Mouse (Mus musculus): Measurements from ENCODE around the gene Fcgrt.
"Not testable (repeated sequence)": the region's sequence is repeated elsewhere in the genome, so short reads cannot be mapped to it uniquely, and the experiment has no call there.

Gene Fcgrt

DNA sequence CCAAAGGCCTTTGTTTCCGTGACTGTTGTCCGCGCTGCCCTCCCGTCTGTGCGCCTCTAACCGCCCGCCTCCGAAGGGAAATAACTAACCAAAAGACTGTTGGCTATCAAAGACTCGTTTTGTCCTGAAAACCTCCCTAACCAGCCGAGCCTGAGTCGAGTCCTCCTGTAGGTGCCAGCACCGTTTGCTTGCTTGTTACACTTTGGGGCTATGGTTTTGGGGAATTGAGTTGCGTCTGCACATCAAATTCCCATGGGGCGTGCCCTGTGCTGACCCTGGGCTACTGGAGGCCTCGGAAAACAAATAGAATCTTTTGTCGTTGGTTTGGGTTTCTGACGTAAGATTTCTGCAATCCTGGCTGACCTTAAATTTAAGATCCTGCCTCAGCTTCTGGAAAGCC lies 25.7 kb upstream of the Fcgrt start:
- no peak for DNase-seq

GRCm38 (mm10) chr7:45128624-45129246 lies 25.1 kb upstream of the Fcgrt start, which contains the start of gene Rpl13a:
Gene Rpl13a (minus strand): TSS chr7:45128761.
- peak; percentile 100 for DNase-seq

DNA sequence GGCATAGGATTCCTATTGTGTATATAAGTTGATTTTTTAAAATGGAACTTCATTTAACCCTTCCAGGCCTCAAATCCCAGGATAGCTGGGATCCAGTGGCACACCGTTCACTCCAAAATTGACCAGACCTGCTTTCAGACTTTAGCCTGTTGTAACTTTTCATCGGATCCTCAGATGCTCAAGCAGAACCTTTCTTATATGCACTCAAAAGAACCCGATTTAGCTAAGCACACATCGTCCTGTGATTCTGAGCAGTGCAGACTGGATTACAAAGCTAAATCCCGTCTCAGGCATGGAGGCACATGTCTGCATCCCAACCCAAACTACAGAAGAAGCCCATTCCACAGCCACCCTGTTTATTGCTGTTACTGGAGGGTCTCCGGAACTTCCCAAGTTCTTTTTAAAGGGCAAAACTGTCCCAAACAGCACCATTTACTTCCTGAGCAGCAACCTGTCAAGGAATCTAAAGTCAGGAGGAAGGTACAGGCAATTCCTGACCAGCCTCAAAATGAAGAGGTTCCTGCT lies 24.1 kb upstream of the Fcgrt start:
- no peak for DNase-seq

DNA sequence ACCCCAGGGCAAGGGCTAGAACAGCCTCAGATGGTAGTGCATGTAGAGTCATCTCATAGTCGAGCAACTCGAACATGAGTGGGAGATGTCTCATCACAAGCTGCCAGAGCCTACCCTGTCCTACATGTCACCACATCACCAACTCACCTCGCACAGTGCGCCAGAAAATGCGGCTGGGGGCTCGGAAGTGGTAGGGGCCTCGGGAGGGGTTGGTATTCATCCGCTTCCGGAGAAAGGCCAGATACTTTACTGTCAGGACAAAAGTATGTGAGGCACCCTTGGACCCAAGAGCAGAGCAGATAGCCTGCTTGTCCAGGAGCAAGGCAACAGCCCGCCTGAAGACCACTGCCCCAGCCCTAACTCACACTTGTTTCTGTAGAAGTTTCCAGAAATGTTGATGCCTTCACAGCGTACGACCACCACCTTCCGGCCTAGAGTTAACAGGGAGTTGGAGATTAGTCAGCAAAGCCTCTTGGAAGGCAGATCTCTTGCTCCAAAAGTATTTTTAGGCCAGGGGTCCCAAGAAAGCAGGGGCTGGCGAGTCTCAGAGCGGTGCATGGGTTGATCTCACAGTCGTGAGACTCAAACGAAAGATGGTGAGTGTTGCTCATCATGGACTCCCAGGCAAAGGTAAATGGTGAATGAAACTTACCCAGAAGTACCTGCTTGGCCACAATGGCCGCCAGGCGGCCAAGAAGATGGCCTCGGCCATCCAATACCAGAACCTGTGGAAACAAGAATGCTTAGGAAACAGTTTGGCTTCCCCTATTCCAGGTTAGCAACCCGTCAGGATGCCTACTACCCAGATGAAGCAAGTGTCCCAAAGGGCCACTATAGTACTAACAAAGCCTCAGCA lies 23.4 kb upstream of the Fcgrt start:
- DNase-seq, result no peak

DNA sequence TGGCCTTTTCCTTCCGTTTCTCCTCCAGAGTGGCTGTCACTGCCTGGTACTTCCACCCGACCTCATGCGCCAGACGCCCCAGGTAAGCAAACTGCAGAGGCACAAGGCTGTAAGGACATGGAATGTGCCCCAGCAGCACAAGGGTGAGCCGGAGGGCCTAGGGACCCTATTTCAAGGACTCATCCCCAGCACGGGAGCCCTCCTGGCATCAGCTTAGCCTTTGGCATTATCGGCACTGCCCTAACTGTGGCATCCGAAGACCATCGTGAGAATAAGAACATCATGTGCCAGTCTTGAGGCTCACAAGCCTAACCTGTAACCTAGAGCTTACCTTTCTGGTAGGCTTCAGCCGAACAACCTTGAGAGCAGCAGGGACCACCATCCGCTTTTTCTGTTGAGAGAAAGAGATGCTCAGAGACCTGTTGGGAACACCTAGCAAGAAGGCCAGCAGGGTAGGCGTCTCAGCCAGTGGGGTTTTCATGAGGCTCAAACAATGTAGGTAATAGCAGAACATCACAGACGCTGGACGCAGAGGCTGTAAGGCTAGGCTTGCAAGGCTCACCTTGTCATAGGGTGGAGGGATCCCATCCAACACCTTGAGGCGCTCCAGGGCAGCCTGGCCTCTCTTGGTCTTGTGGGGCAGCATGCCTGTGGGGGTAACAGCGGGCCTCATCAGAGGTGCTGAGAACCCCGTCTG lies 22.6 kb upstream of the Fcgrt start:
- no peak for DNase-seq

DNA sequence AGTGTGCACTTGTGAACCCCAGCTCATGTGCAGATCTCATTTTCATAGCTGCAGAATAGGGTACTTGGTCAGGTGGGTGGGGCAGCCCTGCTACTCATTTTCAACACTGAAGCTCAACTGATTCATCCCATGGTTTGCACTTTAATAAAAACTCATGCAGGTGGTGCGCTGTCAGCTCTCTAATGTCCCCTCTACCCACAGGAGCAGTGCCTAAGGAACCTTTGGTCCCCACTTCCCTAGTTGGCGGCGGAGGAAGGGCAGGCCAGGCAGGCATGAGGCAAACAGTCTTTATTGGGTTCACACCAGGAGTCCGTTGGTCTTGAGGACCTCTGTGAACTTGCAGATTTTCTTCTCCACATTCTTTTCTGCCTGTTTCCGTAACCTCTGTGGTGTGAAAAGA lies 22.0 kb upstream of the Fcgrt start:
- DNase-seq, result not testable (repeated sequence)

DNA sequence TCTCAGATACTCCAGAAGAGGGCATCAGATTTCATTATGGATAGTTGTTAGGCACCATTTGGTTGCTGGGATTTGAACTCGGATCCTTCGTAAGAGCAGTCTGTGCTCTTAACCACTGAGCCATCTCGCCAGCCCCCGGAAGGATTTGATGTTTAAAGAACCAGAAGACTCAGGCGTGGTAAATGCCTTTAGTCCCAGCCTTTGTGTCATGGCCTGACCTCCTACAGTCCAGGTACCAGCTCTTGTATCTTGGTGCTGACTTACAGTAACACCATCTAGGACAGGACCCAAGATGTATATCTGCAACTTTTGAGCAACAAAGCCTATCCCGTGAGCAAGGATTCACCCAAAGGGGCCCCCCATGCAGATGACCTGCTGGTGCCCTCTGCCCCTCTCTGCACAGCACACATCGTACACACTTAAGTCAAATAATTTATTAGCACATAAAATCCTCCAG lies 21.5 kb upstream of the Fcgrt start:
- DNase-seq, result no peak

DNA sequence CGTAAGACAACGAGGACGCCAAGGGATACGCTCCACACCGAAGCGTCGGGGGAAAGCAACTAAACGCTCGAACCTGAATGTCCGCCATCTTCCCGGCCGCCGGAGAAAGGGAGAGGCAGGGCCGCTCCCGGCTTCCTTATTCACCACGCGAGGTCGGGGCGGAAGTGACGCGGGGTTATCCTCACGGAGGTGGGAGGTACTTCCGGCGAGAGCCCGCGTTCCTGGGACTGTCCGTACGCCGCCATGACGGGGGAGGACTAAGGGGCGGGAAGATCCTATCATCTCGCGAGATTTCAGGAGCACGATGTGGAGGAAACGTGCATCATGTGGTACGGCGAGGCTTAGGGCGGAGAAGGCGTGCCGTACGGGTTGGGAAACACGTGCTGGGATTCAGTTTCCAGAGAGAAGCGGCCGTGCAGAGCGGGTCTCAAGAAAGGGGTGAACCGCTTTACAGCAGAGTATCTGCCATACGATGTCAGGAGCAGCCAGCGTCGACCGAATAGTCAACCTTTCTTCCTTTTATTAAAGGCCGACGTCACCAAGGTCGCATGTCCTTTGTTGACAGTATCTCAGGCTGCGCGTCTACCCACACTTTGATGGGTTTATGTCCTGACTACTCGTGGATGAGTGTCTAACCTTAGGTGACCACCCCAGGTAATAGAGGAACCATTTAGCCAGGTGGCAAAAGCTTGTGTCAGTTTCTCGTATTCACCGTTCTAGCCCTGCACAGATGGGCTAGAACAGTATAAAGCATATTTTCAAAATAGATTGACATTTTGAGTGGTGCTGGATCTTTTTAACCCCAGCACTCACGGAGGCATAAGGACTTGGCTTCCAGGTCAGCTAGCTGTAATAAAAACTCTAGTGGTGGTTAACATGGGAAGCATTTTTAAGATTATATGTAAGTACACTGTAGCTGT lies 20.8 kb upstream of the Fcgrt start, which contains the start of gene Rps11:
Gene Rps11 (minus strand): TSS at position 216 of the 920 bp plus-strand sequence.
- DNase-seq, result peak; percentile 99

DNA sequence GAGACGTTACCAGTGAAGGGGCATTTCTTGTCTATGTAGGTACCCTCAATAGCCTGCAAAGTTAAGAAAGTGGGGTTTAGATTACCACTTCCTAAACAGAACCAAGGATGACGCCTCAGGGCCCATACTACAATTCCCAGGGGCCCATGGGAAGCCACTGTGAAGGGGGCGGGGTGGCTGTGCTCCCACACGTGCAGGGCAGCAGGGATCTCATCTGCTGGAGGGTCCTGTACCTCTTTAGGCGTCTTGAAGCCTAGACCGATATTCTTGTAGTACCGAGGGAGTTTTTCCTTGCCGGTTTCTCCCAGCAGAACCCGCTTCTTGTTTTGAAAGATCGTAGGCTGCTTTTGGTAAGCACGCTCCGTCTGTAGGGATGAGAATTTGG lies 19.5 kb upstream of the Fcgrt start:
- DNase-seq, result no peak

DNA sequence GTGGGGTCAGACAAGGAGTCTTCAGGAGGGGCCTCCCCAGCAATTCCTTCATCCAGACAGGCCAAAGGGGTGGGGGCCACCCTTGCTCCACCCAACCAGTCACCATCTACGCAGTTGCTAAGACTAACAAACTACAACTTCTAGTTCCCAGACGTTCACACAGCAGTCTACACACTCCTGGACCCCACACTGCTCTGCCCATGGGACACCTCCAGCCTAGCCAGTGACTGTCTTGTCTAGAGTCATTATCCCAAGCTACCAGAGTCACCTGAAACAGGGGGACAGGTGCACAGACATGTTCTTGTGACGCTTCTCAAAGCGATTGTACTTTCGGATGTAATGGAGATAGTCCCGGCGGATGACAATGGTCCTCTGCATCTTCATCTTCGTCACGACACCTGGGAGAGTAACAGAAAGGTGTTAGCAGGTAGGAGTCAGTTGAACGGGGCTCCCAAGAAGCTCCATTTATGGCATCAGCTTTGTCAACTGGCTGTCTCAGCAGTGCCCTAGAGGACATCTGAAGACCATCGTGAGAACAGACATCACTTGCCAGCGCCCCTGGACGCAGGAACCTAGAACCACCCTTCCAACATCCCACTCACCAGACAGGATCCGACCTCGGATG lies 19.0 kb upstream of the Fcgrt start:
- no peak for DNase-seq

GRCm38 (mm10) chr7:45121966-45122365 lies 18.3 kb upstream of the Fcgrt start:
- no peak for DNase-seq

GRCm38 (mm10) chr7:45121404-45121803 lies 17.8 kb upstream of the Fcgrt start:
- DNase-seq, result no peak

DNA sequence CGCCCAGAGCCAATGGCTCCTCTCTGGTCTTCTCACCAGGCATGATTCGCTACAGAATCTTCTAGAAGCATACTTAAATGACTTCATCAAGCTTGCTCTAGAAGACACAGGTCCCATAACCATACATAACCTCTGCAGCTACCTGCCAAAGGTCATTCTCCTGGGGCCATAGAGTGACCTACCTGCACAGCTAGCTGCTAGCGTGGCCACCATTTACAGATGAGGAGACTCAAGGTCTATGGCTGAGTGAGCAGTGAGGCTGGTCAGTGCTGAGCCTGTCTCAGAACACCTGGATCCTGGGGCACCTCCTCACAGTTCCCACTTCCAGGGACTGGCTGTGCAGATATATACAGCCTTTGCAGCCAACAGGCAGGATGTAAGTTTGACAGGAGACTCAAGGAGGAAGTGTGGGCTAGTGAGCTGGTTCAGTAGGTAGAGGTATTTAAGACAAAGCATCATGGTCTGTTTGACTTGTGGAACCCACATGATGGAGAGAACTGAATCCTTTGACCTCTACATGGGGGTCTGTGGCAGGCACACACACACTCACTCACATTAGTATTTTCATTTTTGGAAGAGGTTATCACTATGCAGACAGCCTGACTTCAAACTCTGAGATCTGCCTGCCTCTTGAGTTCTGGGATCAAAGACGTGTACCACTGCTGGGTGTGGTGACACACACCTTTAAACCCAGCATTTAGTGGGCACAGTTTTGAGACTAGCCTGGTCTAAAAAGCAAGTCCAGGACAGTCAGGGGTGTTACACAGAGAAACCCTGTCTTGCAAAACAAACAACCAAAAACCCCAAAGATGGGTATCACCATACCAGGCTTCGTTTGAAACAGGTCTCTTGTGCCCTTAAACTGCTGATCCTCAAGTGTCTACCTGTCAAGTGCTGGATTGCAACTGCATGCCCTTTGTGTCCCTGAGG lies 16.4 kb upstream of the Fcgrt start:
- no peak for DNase-seq

GRCm38 (mm10) chr7:45118336-45118735 lies 14.7 kb upstream of the Fcgrt start:
- DNase-seq, result no peak

GRCm38 (mm10) chr7:45117566-45117965 lies 13.9 kb upstream of the Fcgrt start:
- DNase-seq, result no peak

- DNase-seq, result no peak
Measured at GRCm38 (mm10) chr7:45113476-45113875, 9.8 kb upstream of the Fcgrt start.

GRCm38 (mm10) chr7:45112529-45112928 lies 8.9 kb upstream of the Fcgrt start:
- no peak for DNase-seq

DNA sequence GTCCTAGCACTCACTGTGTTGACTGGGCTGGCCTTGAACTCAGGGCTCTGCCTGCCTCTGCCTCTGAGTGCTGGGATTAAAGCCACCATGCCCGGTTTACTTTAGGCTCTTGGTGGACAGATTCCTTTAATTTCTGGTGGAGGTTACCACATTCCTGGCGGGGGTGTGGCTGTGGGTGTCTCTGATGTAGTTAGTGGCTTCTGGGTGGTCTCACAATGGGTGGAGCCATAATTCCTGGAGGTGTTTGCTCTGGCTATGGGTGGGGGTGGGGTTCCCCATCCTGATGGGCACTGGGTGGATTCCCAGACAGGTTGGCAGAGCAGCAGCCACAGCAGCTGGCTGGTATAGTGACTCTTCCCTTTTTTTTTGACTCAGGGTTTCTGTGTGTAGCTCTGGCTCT lies 8.3 kb upstream of the Fcgrt start:
- no peak for DNase-seq

DNA sequence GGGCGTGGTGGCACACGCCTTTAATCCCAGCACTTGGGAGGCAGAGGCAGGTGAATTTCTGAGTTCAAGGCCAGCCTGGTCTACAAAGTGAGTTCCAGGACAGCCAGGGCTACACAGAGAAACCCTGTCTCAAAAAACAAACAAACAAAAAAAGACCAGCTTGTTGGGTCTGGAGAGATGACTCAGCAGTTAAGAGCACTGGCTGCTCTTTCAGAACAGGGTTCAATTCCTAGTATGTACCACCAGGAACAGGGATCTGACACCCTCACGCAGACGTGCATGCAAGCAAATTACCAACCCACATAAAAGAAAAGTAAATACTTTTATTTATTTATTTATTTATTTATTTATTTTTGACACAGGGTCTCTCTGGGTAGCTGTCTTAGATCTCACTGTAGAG lies 6.4 kb upstream of the Fcgrt start:
- not testable (repeated sequence) for DNase-seq

- DNase-seq, result no peak
Measured at GRCm38 (mm10) chr7:45107052-45107645, 3.5 kb upstream of the Fcgrt start.
